Mouse (Mus musculus): ENCODE measurements at regions not wholly inside any gene's neighbourhood (a gene's known extent, or its start where the extent isn't known, plus 50 kb on each side); places are given as distances from the start of the nearest gene placed in this dataset.

- no peak for TF ChIP-seq CTCF (IDR thresholded peaks at IDR 0.05; ENCODE audit: insufficient read depth, low read depth, low read length)
- TF ChIP-seq POLR2A (IDR thresholded peaks at IDR 0.05; ENCODE audit: insufficient read depth, low read depth, low read length): no peak
These were observed 69.8 kb downstream of the Gm33543 start for GRCm38 (mm10) chr10:95772811-95773424.
